Mouse (Mus musculus): ENCODE data around the gene Ube2u.

The Ube2u gene

GRCm38 (mm10) chr4:100547905-100548304 is 69.3 kb downstream of the Ube2u start:
- DNase-seq (ENCODE audit: low spot score): no peak

GRCm38 (mm10) chr4:100553296-100553695 is 74.6 kb downstream of the Ube2u start:
- no peak for DNase-seq (ENCODE audit: low spot score)

GRCm38 (mm10) chr4:100588236-100589206 is 109.9 kb downstream of the Ube2u start:
- peak; percentile 92 for DNase-seq (ENCODE audit: low spot score)

GRCm38 (mm10) chr4:100595771-100596170 is 117.1 kb downstream of the Ube2u start:
- DNase-seq (ENCODE audit: low spot score): no peak

- no peak for DNase-seq (ENCODE audit: low spot score)
Observed at GRCm38 (mm10) chr4:100596630-100597029, 118.0 kb downstream of the Ube2u start.

- DNase-seq (ENCODE audit: low spot score): no peak
Observed at GRCm38 (mm10) chr4:100597049-100597448, 118.4 kb downstream of the Ube2u start.
